Mouse (Mus musculus) heart, embryonic 12.5 days (tissue): Measurements from ENCODE around the gene Kcna4. TPM values are rescaled to one million over a fixed set of nuclear protein-coding genes. Genes with fewer than 3 reads are reported as not detected.

ENCODE experiments used
- ATAC-seq: fragments of 200-750 bp; cut with Nextera tagmentation; 2 replicates; pipeline ENCODE4 v1.8.0; 2017; ENCODE audit warnings: moderate TSS enrichment, moderate library complexity; ENCODE audit not compliant: insufficient number of reproducible peaks, low FRiP score
- H3K27ac ChIP-seq: fragments of 300-500 bp; sonication (generic); 2 replicates; pipeline ENCODE4 v1.5.1; 2016; ENCODE audit warnings: mild to moderate bottlenecking, moderate library complexity; ENCODE audit not compliant: poor library complexity, severe bottlenecking
- H3K27me3 ChIP-seq: fragments of 300-500 bp; sonication (generic); replicated peaks from 2 replicates; pipeline ENCODE4 v1.6.1; 2016; ENCODE audit warnings: mild to moderate bottlenecking, moderate library complexity
- H3K36me3 ChIP-seq: fragments of 300-500 bp; sonication (generic); 2 replicates; pipeline ENCODE4 v1.6.1; 2016; ENCODE audit warnings: mild to moderate bottlenecking, moderate library complexity
- H3K4me1 ChIP-seq: fragments of 300-500 bp; sonication (generic); replicated peaks from 2 replicates; pipeline ENCODE4 v1.6.1; 2016; ENCODE audit warnings: mild to moderate bottlenecking
- H3K4me2 ChIP-seq: fragments of 300-500 bp; sonication (generic); 2 replicates; pipeline ENCODE4 v1.6.1; 2016; ENCODE audit warnings: mild to moderate bottlenecking, moderate library complexity
- H3K4me3 ChIP-seq: fragments of 300-500 bp; sonication (generic); 2 replicates; pipeline ENCODE4 v1.5.1; 2016; ENCODE audit warnings: mild to moderate bottlenecking
- H3K9ac ChIP-seq: fragments of 300-500 bp; sonication (generic); 2 replicates; pipeline ENCODE4 v1.6.1; 2016; ENCODE audit warnings: mild to moderate bottlenecking, moderate library complexity
- H3K9me3 ChIP-seq: fragments of 300-500 bp; sonication (generic); replicated peaks from 2 replicates; pipeline ENCODE4 v1.6.1; 2016; ENCODE audit warnings: mild to moderate bottlenecking, moderate library complexity
- WGBS: fragments of 180-500 bp; shearing (Covaris S2); methylation state at CpG from one replicate; pipeline ENCODE4 v1.1.7; 2016; 5-methylcytosine and 5-hydroxymethylcytosine counted together
- polyA plus RNA-seq: library from polyadenylated mRNA; unstranded; fragments of >200 nt; fragmentation: Nextera tagmentation; extraction: Ambion mirVana; gene quantifications from 2 replicates; pipeline ENCODE4 v1.2.1, GENCODE M21; 2016

Kcna4 gene
- polyA plus RNA-seq = 6.2 and 6.5 TPM in 2 replicates

- Histone ChIP-seq H3K4me2 (peak within 1 kb of the TSS; percentile 81), H3K36me3 (0 out of 2 replicates have a peak, but pooled peaks cover 5% of the 10 kb centered on the region), H3K9me3 (no peaks in the 10 kb centered on the region), H3K4me1 (no peaks in the 10 kb centered on the region; the same call in 1 of the 2 replicates), H3K27me3 (peaks cover 6% of the 10 kb centered on the region), H3K4me3 (peak within 1 kb of the TSS; percentile 61), H3K27ac (0 out of 2 replicates have a peak within 1 kb of the TSS, but pooled peaks have one; percentile 10), H3K9ac (peak within 1 kb of the TSS; percentile 56)
- 6% methylated on average over 24 of the region's 24 CpGs for WGBS
- peak; percentile 92 for ATAC-seq
Measured at GRCm38 (mm10) chr2:107289990-107290696, at the start of gene Kcna4. TSS of gene Kcna4 (plus strand) at chr2:107290639.

GRCm38 (mm10) chr2:107258091-107258490 is 32.3 kb upstream of the Kcna4 start:
- no peak overlapping the region for H3K27ac ChIP-seq
- no peak overlapping the region for H3K9ac ChIP-seq
- no peak overlapping the region for H3K4me3 ChIP-seq
- H3K36me3 ChIP-seq = no peaks in the 10 kb centered on the region
- WGBS = 65% methylated on average over 3 of the region's 3 CpGs
- no peaks in the 10 kb centered on the region for H3K4me1 ChIP-seq
- H3K27me3 ChIP-seq = no peaks in the 10 kb centered on the region
- no peak overlapping the region for H3K4me2 ChIP-seq
- no peak for ATAC-seq
- no peaks in the 10 kb centered on the region for H3K9me3 ChIP-seq

GRCm38 (mm10) chr2:107266251-107266650 is 24.2 kb upstream of the Kcna4 start:
- no peaks in the 10 kb centered on the region for H3K27me3 ChIP-seq
- no peaks in the 10 kb centered on the region for H3K9me3 ChIP-seq
- H3K4me2 ChIP-seq = no peak overlapping the region
- H3K4me3 ChIP-seq = no peak overlapping the region
- no peak overlapping the region for H3K27ac ChIP-seq
- no peaks in the 10 kb centered on the region for H3K4me1 ChIP-seq
- 62% methylated on average over 2 of the region's 2 CpGs for WGBS
- H3K36me3 ChIP-seq = no peaks in the 10 kb centered on the region
- no peak overlapping the region for H3K9ac ChIP-seq
- ATAC-seq = no peak

GRCm38 (mm10) chr2:107270050-107270449 is 20.4 kb upstream of the Kcna4 start:
- WGBS = 74% methylated on average over 3 of the region's 3 CpGs
- no peaks in the 10 kb centered on the region for H3K36me3 ChIP-seq
- H3K27ac ChIP-seq = no peak overlapping the region
- H3K4me3 ChIP-seq = no peak overlapping the region
- ATAC-seq = no peak
- no peaks in the 10 kb centered on the region for H3K27me3 ChIP-seq
- H3K4me1 ChIP-seq = no peaks in the 10 kb centered on the region
- no peaks in the 10 kb centered on the region for H3K9me3 ChIP-seq
- no peak overlapping the region for H3K4me2 ChIP-seq
- H3K9ac ChIP-seq = no peak overlapping the region

GRCm38 (mm10) chr2:107290697-107291019 is 219 bp downstream of the Kcna4 start:
- peak; percentile 46 for ATAC-seq
- Histone ChIP-seq H3K9ac (peak overlapping the region; percentile 56), H3K4me3 (peak overlapping the region; percentile 61), H3K4me1 (no peaks in the 10 kb centered on the region; the same call in 1 of the 2 replicates), H3K36me3 (peaks cover 5% of the 10 kb centered on the region; the same call in 1 of the 2 replicates), H3K27ac (0 out of 2 replicates have a peak overlapping the region, but pooled peaks have one; percentile 10), H3K4me2 (peak overlapping the region; percentile 81), H3K27me3 (peaks cover 6% of the 10 kb centered on the region), H3K9me3 (no peaks in the 10 kb centered on the region)
- WGBS = 1% methylated on average over 12 of the region's 12 CpGs

- no peak for ATAC-seq
- Histone ChIP-seq H3K4me3 (peak overlapping the region; percentile 61), H3K4me1 (no peaks in the 10 kb centered on the region; the same call in 1 of the 2 replicates), H3K9me3 (no peaks in the 10 kb centered on the region), H3K36me3 (peaks cover 5% of the 10 kb centered on the region; the same call in 1 of the 2 replicates), H3K27ac (no peak overlapping the region), H3K9ac (peak overlapping the region; percentile 56), H3K4me2 (peak overlapping the region; percentile 81), H3K27me3 (peaks cover 6% of the 10 kb centered on the region)
- WGBS = 4% methylated on average over 16 of the region's 16 CpGs
Measured at GRCm38 (mm10) chr2:107291142-107291541, 703 bp downstream of the Kcna4 start.

GRCm38 (mm10) chr2:107294521-107294920 is 4.1 kb downstream of the Kcna4 start:
- 87% methylated on average over 7 of the region's 7 CpGs for WGBS
- Histone ChIP-seq H3K4me3 (no peak overlapping the region), H3K4me1 (no peaks in the 10 kb centered on the region; the same call in 1 of the 2 replicates)

GRCm38 (mm10) chr2:107301886-107302285 is 11.4 kb downstream of the Kcna4 start:
- Histone ChIP-seq H3K9me3 (no peaks in the 10 kb centered on the region), H3K9ac (no peak overlapping the region), H3K36me3 (no peaks in the 10 kb centered on the region), H3K27ac (no peak overlapping the region), H3K4me3 (no peak overlapping the region), H3K4me1 (peaks cover 9% of the 10 kb centered on the region; the same call in 1 of the 2 replicates), H3K27me3 (no peaks in the 10 kb centered on the region), H3K4me2 (no peak overlapping the region)
- WGBS = 79% methylated on average over 4 of the region's 4 CpGs
- no peak for ATAC-seq

More at GRCm38 (mm10) chr2:107294521-107294920, 4.1 kb downstream of the Kcna4 start:
- Histone ChIP-seq H3K36me3 (peaks cover 5% of the 10 kb centered on the region; the same call in 1 of the 2 replicates), H3K9me3 (no peaks in the 10 kb centered on the region), H3K27me3 (no peaks in the 10 kb centered on the region; the same call in 1 of the 2 replicates), H3K4me2 (no peak overlapping the region), H3K9ac (no peak overlapping the region), H3K27ac (no peak overlapping the region)
- no peak for ATAC-seq

GRCm38 (mm10) chr2:107304707-107305106 is 14.3 kb downstream of the Kcna4 start:
- H3K9me3 ChIP-seq = no peaks in the 10 kb centered on the region
- no peaks in the 10 kb centered on the region for H3K36me3 ChIP-seq
- no peak overlapping the region for H3K4me3 ChIP-seq
- no peaks in the 10 kb centered on the region for H3K27me3 ChIP-seq
- ATAC-seq = no peak
- WGBS = 30% methylated on average over 3 of the region's 3 CpGs
- no peak overlapping the region for H3K9ac ChIP-seq
- H3K27ac ChIP-seq = no peak overlapping the region
- H3K4me1 ChIP-seq = peaks cover 9% of the 10 kb centered on the region; the same call in 1 of the 2 replicates
- H3K4me2 ChIP-seq = no peak overlapping the region

- Histone ChIP-seq H3K27ac (peak overlapping the region; percentile 80), H3K4me3 (no peak overlapping the region), H3K36me3 (no peaks in the 10 kb centered on the region), H3K9ac (no peak overlapping the region), H3K27me3 (no peaks in the 10 kb centered on the region), H3K4me2 (peak overlapping the region; percentile 21; the same call in 1 of the 2 replicates), H3K9me3 (no peaks in the 10 kb centered on the region), H3K4me1 (peaks cover 9% of the 10 kb centered on the region; the same call in 1 of the 2 replicates)
- 40% methylated on average over 4 of the region's 4 CpGs for WGBS
- ATAC-seq = no peak
Measured at GRCm38 (mm10) chr2:107306077-107306476, 15.6 kb downstream of the Kcna4 start.

- H3K27ac ChIP-seq = no peak overlapping the region
- ATAC-seq = no peak
Measured at GRCm38 (mm10) chr2:107318636-107319035, 28.2 kb downstream of the Kcna4 start.

More at GRCm38 (mm10) chr2:107318636-107319035, 28.2 kb downstream of the Kcna4 start:
- Histone ChIP-seq H3K4me2 (no peak overlapping the region), H3K9me3 (no peaks in the 10 kb centered on the region), H3K9ac (no peak overlapping the region), H3K27me3 (no peaks in the 10 kb centered on the region), H3K4me3 (no peak overlapping the region), H3K4me1 (peaks cover 10% of the 10 kb centered on the region; the same call in 1 of the 2 replicates), H3K36me3 (no peaks in the 10 kb centered on the region)
